ENCODE assay signal across 8 mouse cellular contexts in the genomic region with DNA sequence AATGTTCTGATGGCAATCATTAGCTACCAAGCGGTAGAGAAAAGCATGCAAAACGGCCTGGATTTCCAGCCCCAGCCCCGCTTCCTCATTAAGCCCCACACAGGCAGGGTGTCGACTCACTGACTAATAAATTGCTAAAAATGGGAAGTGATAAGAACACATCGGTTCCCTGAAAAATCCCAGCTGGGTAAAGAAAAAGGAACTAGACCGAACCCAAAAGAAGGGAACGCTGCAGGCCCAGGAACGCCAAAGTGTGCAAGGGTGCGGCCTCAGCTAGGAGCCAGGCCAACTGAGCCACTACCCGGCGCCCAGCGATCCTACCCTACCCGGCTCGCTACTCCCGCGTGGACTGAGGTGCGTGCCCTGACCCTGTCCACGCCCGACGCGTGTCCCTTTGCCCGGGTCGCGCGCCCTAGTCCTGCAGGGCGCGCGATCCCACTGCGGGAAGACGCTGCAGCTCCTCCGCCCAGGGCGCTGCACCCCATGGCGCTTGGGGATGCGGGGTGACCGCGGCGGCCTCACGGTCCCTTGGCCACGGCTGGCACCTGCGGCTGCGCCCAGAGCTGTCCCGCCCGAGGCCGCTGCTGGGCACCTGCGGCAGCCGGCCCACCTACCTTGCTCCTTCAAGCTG. TPM values are rescaled to one million over a fixed set of nuclear protein-coding genes. Genes with fewer than 3 reads are reported as not detected.
DNase-seq lines count a peak whose midpoint lies in the region; ATAC-seq lines count a peak whose summit lies in the region.

No protein-coding gene starts in this region.

- ATAC-seq in forebrain, embryonic 11.5 days (replicated peaks; ENCODE audit: low FRiP score): 0 out of 2 replicates have a peak, but pooled peaks have one; percentile 36
- ATAC-seq in hindbrain, embryonic 15.5 days (ENCODE audit: low FRiP score, low read depth): peak; percentile 67
- ATAC-seq in liver, embryonic 16.5 days (ENCODE audit: low read depth): 0 out of 2 replicates have a peak, but pooled peaks have one; percentile 9
- ATAC-seq in neural tube, embryonic 12.5 days (ENCODE audit: low FRiP score, low read depth): peak; percentile 53

- H3K9ac ChIP-seq in forebrain, embryonic 11.5 days (ENCODE audit: low read length): peak overlapping the region; percentile 64
- peak overlapping the region; percentile 77 for H3K9ac ChIP-seq in hindbrain, embryonic 15.5 days
- H3K9ac ChIP-seq in liver, embryonic 16.5 days (ENCODE audit: low read depth, low read length): no peak overlapping the region
- peak overlapping the region; percentile 67 for H3K9ac ChIP-seq in neural tube, embryonic 12.5 days

- peaks cover 2% of the 10 kb centered on the region; the same call in 1 of the 2 replicates for H3K4me1 ChIP-seq in forebrain, embryonic 11.5 days (replicated peaks; ENCODE audit: control insufficient read depth, insufficient read depth, low read length)
- H3K4me1 ChIP-seq in hindbrain, embryonic 15.5 days (replicated peaks): peaks cover 21% of the 10 kb centered on the region
- no peaks in the 10 kb centered on the region for H3K4me1 ChIP-seq in liver, embryonic 16.5 days (ENCODE audit: control insufficient read depth, low read depth, low read length)
- H3K4me1 ChIP-seq in neural tube, embryonic 12.5 days: peaks cover 11% of the 10 kb centered on the region; the same call in 1 of the 2 replicates

- 3% methylated on average over 46 of the region's 46 CpGs for WGBS in forebrain, embryonic 11.5 days
- 3% methylated on average over 46 of the region's 46 CpGs for WGBS in hindbrain, embryonic 15.5 days
- 2% methylated on average over 46 of the region's 46 CpGs for WGBS in liver, embryonic 16.5 days (ENCODE audit: insufficient replicate concordance)
- 2% methylated on average over 46 of the region's 46 CpGs for WGBS in neural tube, embryonic 12.5 days

- DNase-seq in gastrocnemius, postnatal 10 days: peak; percentile 12
- no peak for DNase-seq in gastrocnemius, postnatal 36 days
- DNase-seq in MN1 (ENCODE audit: low spot score): peak; percentile 66
- DNase-seq in forebrain, embryonic 11.5 days (ENCODE audit: low spot score): peak; percentile 57
- DNase-seq in urinary bladder, adult 2 months (ENCODE audit: low spot score): no peak

- no peaks in the 10 kb centered on the region for H3K9me3 ChIP-seq in forebrain, embryonic 11.5 days (ENCODE audit: control insufficient read depth, low read length)
- no peaks in the 10 kb centered on the region for H3K9me3 ChIP-seq in hindbrain, embryonic 15.5 days
- H3K9me3 ChIP-seq in liver, embryonic 16.5 days (replicated peaks; ENCODE audit: control insufficient read depth, low read length): no peaks in the 10 kb centered on the region
- no peaks in the 10 kb centered on the region for H3K9me3 ChIP-seq in neural tube, embryonic 12.5 days

- H3K36me3 ChIP-seq in forebrain, embryonic 11.5 days (ENCODE audit: control insufficient read depth, insufficient read depth, low read length): no peaks in the 10 kb centered on the region
- no peaks in the 10 kb centered on the region for H3K36me3 ChIP-seq in hindbrain, embryonic 15.5 days
- H3K36me3 ChIP-seq in liver, embryonic 16.5 days (ENCODE audit: control insufficient read depth, insufficient read depth): no peaks in the 10 kb centered on the region
- no peaks in the 10 kb centered on the region for H3K36me3 ChIP-seq in neural tube, embryonic 12.5 days

- H3K4me3 ChIP-seq in forebrain, embryonic 11.5 days (ENCODE audit: low read depth, low read length): peak overlapping the region; percentile 67
- peak overlapping the region; percentile 52 for H3K4me3 ChIP-seq in hindbrain, embryonic 15.5 days
- H3K4me3 ChIP-seq in liver, embryonic 16.5 days (ENCODE audit: low read depth, low read length): peak overlapping the region; percentile 52
- H3K4me3 ChIP-seq in neural tube, embryonic 12.5 days: peak overlapping the region; percentile 63

- H3K4me2 ChIP-seq in forebrain, embryonic 11.5 days (ENCODE audit: low read depth, low read length, severe bottlenecking): peak overlapping the region; percentile 100
- H3K4me2 ChIP-seq in hindbrain, embryonic 15.5 days: peak overlapping the region; percentile 73
- peak overlapping the region; percentile 61 for H3K4me2 ChIP-seq in liver, embryonic 16.5 days (ENCODE audit: low read depth, low read length)
- H3K4me2 ChIP-seq in neural tube, embryonic 12.5 days (replicated peaks): peak overlapping the region; percentile 97

- intact Hi-C loops in gastrocnemius, postnatal 36 days (cut with DNase I): no loop called here

- H3K27me3 ChIP-seq in forebrain, embryonic 11.5 days (ENCODE audit: control insufficient read depth, insufficient read depth, low read length): peaks cover 23% of the 10 kb centered on the region
- H3K27me3 ChIP-seq in hindbrain, embryonic 15.5 days: peaks cover 14% of the 10 kb centered on the region; the same call in 1 of the 2 replicates
- H3K27me3 ChIP-seq in liver, embryonic 16.5 days (ENCODE audit: control insufficient read depth, insufficient read depth, low read depth, low read length): peaks cover 29% of the 10 kb centered on the region
- peaks cover 37% of the 10 kb centered on the region for H3K27me3 ChIP-seq in neural tube, embryonic 12.5 days (replicated peaks)

- H3K27ac ChIP-seq in forebrain, embryonic 11.5 days (ENCODE audit: low read depth, low read length): no peak overlapping the region
- H3K27ac ChIP-seq in hindbrain, embryonic 15.5 days (replicated peaks): peak overlapping the region; percentile 74
- no peak overlapping the region for H3K27ac ChIP-seq in liver, embryonic 16.5 days (ENCODE audit: low read length)
- H3K27ac ChIP-seq in neural tube, embryonic 12.5 days: no peak overlapping the region

RNA-seq across cellular contexts. Expression of a gene that starts 0.9 kb away (rescaled TPM):
- 1 to 10 TPM; 2.2 to 3.7 TPM for total RNA-seq in gastrocnemius, postnatal 10 days (2021)
- 1 to 10 TPM in 1 of 2 experiments, under 1 TPM in 1; 0.61 to 1.1 TPM for total RNA-seq in gastrocnemius, postnatal 36 days (2021)
- 6.0 and 6.2 TPM in 2 replicates for polyA plus RNA-seq in forebrain, embryonic 11.5 days (2014; fragmentation: Nextera tagmentation; extraction: Ambion mirVana)
- 41.4 and 52.8 TPM in 2 replicates for polyA plus RNA-seq in hindbrain, embryonic 15.5 days (2015; fragmentation: Nextera tagmentation; extraction: Ambion mirVana)
- 0.81 and 0.91 TPM in 2 replicates for polyA plus RNA-seq in liver, embryonic 16.5 days (2015; fragmentation: Nextera tagmentation; extraction: Ambion mirVana)
- 10.2 and 12.9 TPM in 2 replicates for polyA plus RNA-seq in neural tube, embryonic 12.5 days (2016; fragmentation: Nextera tagmentation; extraction: Ambion mirVana)
- polyA plus RNA-seq in urinary bladder, adult 2 months (2012; rRNA removed): 11.5 and 11.6 TPM in 2 replicates

Comparison
In these comparisons a context has a peak if more than half of its experiments do, and no peak if none do; other contexts are left out.
1. DNase-seq: peak in gastrocnemius, postnatal 10 days (single experiment), MN1 (single experiment) and forebrain, embryonic 11.5 days (single experiment); none in gastrocnemius, postnatal 36 days (0 of 2) and urinary bladder, adult 2 months (single experiment).
2. ATAC-seq: peak in every context shown above with its lines; median percentile 67 in hindbrain, embryonic 15.5 days; 53 in neural tube, embryonic 12.5 days; 36 in forebrain, embryonic 11.5 days; 9 in liver, embryonic 16.5 days.
3. Peak in every context shown above with its lines, with median percentiles within 50 percentile points of each other: H3K4me2 ChIP-seq and H3K4me3 ChIP-seq.